Comparison of ENCODE assay signal across 8 mouse cellular contexts in the genomic region with DNA sequence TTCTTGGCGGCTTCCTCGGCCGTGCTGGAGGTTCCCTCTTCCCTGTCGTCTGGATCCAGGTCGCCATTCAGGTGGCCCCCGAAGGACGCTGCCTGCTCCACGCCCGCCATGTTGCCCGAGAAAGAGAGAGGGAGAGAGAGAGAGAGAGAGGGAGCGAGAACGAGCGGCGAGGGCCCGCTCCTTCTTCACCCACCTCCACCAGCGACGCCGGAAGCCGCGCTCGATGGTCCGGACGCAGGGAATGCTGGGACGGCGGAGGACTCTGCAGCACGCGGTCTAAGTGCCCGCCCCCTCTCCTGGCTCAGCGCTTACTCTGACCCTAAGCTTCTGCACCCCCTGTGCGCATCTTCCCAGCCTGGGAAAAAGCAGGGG. TPM values are rescaled to one million over a fixed set of nuclear protein-coding genes. Genes with fewer than 3 reads are reported as not detected.
DNase-seq lines count a peak whose midpoint lies in the region; ATAC-seq and TF ChIP-seq lines count a peak whose summit lies in the region.

No protein-coding gene starts in this region.

- DNase-seq in MEL (ENCODE audit: low read depth, low spot score): peak; percentile 94
- DNase-seq in cerebellum, adult 18-20 months: peak; percentile 92
- peak; percentile 87 to 89 for DNase-seq in heart, postnatal 36 days
- DNase-seq in layer of hippocampus, adult 2 months (ENCODE audit: low spot score in 2 of 2): peak; percentile 90 to 91
- DNase-seq in lung, adult 2 months: peak; percentile 83
- peak; percentile 90 for DNase-seq in testis, postnatal 14 days (ENCODE audit: low spot score)

- H3K4me2 ChIP-seq in forebrain, embryonic 16.5 days (ENCODE audit: low read length): peak overlapping the region; percentile 95
- peak overlapping the region; percentile 81 for H3K4me2 ChIP-seq in neural tube, embryonic 15.5 days

- peak overlapping the region; percentile 98 for H3K9ac ChIP-seq in MEL (ENCODE audit: control insufficient read depth, low read depth, low read length, poor library complexity, severe bottlenecking)
- H3K9ac ChIP-seq in forebrain, embryonic 16.5 days (replicated peaks; ENCODE audit: low read depth, low read length): peak overlapping the region; percentile 95
- H3K9ac ChIP-seq in neural tube, embryonic 15.5 days (replicated peaks): peak overlapping the region; percentile 89

- TF ChIP-seq CTCF in MEL (IDR thresholded peaks at IDR 0.05 in 2 of 3, conservative IDR thresholded peaks at IDR 0.05 in 1 of 3; ENCODE audit: control insufficient read depth in 1 of 3, insufficient read depth in 1 of 3, low read depth in 2 of 3, low read length in 3 of 3, poor library complexity in 1 of 3, severe bottlenecking in 1 of 3): no peak
- TF ChIP-seq CTCF in layer of hippocampus, adult 2 months (conservative IDR thresholded peaks at IDR 0.05): no peak
- TF ChIP-seq CTCF in lung, adult 2 months (IDR thresholded peaks at IDR 0.05; ENCODE audit: insufficient read depth, low read length): no peak

- peaks cover 10 to 46% of the 10 kb centered on the region in 2 experiments for H3K36me3 ChIP-seq in MEL (ENCODE audit: control insufficient read depth in 1 of 2, insufficient read depth in 2 of 2, low read length in 2 of 2)
- peaks cover 15% of the 10 kb centered on the region for H3K36me3 ChIP-seq in forebrain, embryonic 16.5 days (ENCODE audit: control insufficient read depth, insufficient read depth)
- H3K36me3 ChIP-seq in neural tube, embryonic 15.5 days: peaks cover 24% of the 10 kb centered on the region

- no peak for TF ChIP-seq RAD21 in MEL (IDR thresholded peaks at IDR 0.05; ENCODE audit: low read depth, low read length)

- TF ChIP-seq POLR2A in MEL (IDR thresholded peaks at IDR 0.05; ENCODE audit: control insufficient read depth in 1 of 2, insufficient read depth in 1 of 2, low read depth in 1 of 2, low read length in 2 of 2, poor library complexity in 1 of 2): peak; percentile 68 to 74; a peak in 2 of 4 replicates
- TF ChIP-seq POLR2A in lung, adult 2 months (IDR thresholded peaks at IDR 0.05; ENCODE audit: borderline replicate concordance, extremely low read depth, low read depth, low read length): peak; percentile 85

- no peaks in the 10 kb centered on the region for H3K27me3 ChIP-seq in MEL (ENCODE audit: control insufficient read depth in 1 of 2, insufficient read depth in 2 of 2, low read length in 2 of 2)
- no peaks in the 10 kb centered on the region for H3K27me3 ChIP-seq in forebrain, embryonic 16.5 days (replicated peaks; ENCODE audit: control insufficient read depth, insufficient read depth, low read length)
- H3K27me3 ChIP-seq in neural tube, embryonic 15.5 days (replicated peaks): no peaks in the 10 kb centered on the region

- WGBS in forebrain, embryonic 16.5 days: 0% methylated on average over 21 of the region's 30 CpGs
- under 1% methylated on average over 30 of the region's 30 CpGs for WGBS in lung, adult 2 months
- under 1% methylated on average over 28 of the region's 30 CpGs for WGBS in neural tube, embryonic 15.5 days

- peaks cover 11 to 30% of the 10 kb centered on the region in 2 experiments for H3K4me1 ChIP-seq in MEL (ENCODE audit: control insufficient read depth in 1 of 2, insufficient read depth in 2 of 2, low read length in 2 of 2)
- H3K4me1 ChIP-seq in forebrain, embryonic 16.5 days (replicated peaks; ENCODE audit: control insufficient read depth, insufficient read depth, low read length): peaks cover 17% of the 10 kb centered on the region
- H3K4me1 ChIP-seq in lung, adult 2 months (ENCODE audit: control insufficient read depth, insufficient read depth, low read length): peaks cover 7% of the 10 kb centered on the region; the same call in 1 of the 2 replicates
- peaks cover 19% of the 10 kb centered on the region for H3K4me1 ChIP-seq in neural tube, embryonic 15.5 days

- H3K9me3 ChIP-seq in MEL (replicated peaks; ENCODE audit: insufficient read depth, low read length): no peaks in the 10 kb centered on the region
- H3K9me3 ChIP-seq in forebrain, embryonic 16.5 days (ENCODE audit: control insufficient read depth, low read length): no peaks in the 10 kb centered on the region
- no peaks in the 10 kb centered on the region for H3K9me3 ChIP-seq in neural tube, embryonic 15.5 days (replicated peaks)

- H3K4me3 ChIP-seq in MEL (ENCODE audit: control insufficient read depth in 1 of 2, insufficient read depth in 1 of 2, low read depth in 2 of 2, low read length in 2 of 2): peak overlapping the region; percentile 81 to 98
- peak overlapping the region; percentile 99 for H3K4me3 ChIP-seq in forebrain, embryonic 16.5 days (replicated peaks; ENCODE audit: low read length)
- H3K4me3 ChIP-seq in layer of hippocampus, adult 2 months: peak overlapping the region; percentile 89
- H3K4me3 ChIP-seq in lung, adult 2 months (replicated peaks; ENCODE audit: extremely low read depth, low read depth, low read length): peak overlapping the region; percentile 91
- H3K4me3 ChIP-seq in neural tube, embryonic 15.5 days (replicated peaks): peak overlapping the region; percentile 71

- ATAC-seq in forebrain, embryonic 16.5 days: peak; percentile 100
- ATAC-seq in neural tube, embryonic 15.5 days (ENCODE audit: low FRiP score): peak; percentile 99

- intact Hi-C loops in heart, postnatal 36 days (cut with DNase I): loop anchor here (2.0 to 5.0 kb wide), 2 partner anchors 29 to 148 kb away; a partner anchor contains a TSS

- peaks cover 47% of the 10 kb centered on the region for H3K79me2 ChIP-seq in MEL (ENCODE audit: control insufficient read depth, insufficient read depth, low read length, poor library complexity)

- peak overlapping the region; percentile 84 for H3K27ac ChIP-seq in MEL (ENCODE audit: control insufficient read depth, low read depth, low read length)
- H3K27ac ChIP-seq in forebrain, embryonic 16.5 days (ENCODE audit: low read length): peak overlapping the region; percentile 94
- H3K27ac ChIP-seq in layer of hippocampus, adult 2 months: peak overlapping the region; percentile 94
- H3K27ac ChIP-seq in neural tube, embryonic 15.5 days (replicated peaks): peak overlapping the region; percentile 93

- no peak for TF ChIP-seq EP300 in MEL (IDR thresholded peaks at IDR 0.05; ENCODE audit: low read depth in 1 of 2, low read length in 2 of 2)

TF ChIP-seq in MEL, 35 proteins besides CTCF, POLR2A, EP300 and RAD21 (continues in another document):
- TF ChIP-seq USF1 (IDR thresholded peaks at IDR 0.05; ENCODE audit: low read depth, low read length) (peak; percentile 50), KAT2A (conservative IDR thresholded peaks at IDR 0.05; ENCODE audit: low read depth, low read length) (peak; percentile 56; the same call in 1 of the 2 replicates), E2F4 (IDR thresholded peaks at IDR 0.05; ENCODE audit: borderline replicate concordance, low read depth, low read length) (no peak), RCOR1 (IDR thresholded peaks at IDR 0.05; ENCODE audit: low read depth, low read length) (no peak), USF2 (IDR thresholded peaks at IDR 0.05; ENCODE audit: borderline replicate concordance in 1 of 2, insufficient read depth in 1 of 2, low read depth in 1 of 2, low read length in 2 of 2) (no peak), GATA1 (IDR thresholded peaks at IDR 0.05; ENCODE audit: low read depth, low read length) (no peak), MAZ (IDR thresholded peaks at IDR 0.05; ENCODE audit: low read depth, low read length) (peak; percentile 65; the same call in 1 of the 2 replicates), TBP (IDR thresholded peaks at IDR 0.05; ENCODE audit: low read depth, low read length) (peak; percentile 74), POLR2AphosphoS2 (IDR thresholded peaks at IDR 0.05; ENCODE audit: low read length) (peak; percentile 76), GABPA (IDR thresholded peaks at IDR 0.05; ENCODE audit: low read depth, low read length) (no peak), MAX (IDR thresholded peaks at IDR 0.05; ENCODE audit: low read length) (peak; percentile 96), MEF2A (IDR thresholded peaks at IDR 0.05; ENCODE audit: extremely low read depth, insufficient replicate concordance, low read depth, low read length, poor library complexity, severe bottlenecking) (no peak), HCFC1 (IDR thresholded peaks at IDR 0.05; ENCODE audit: low read depth, low read length) (peak; percentile 88), BHLHE40 (IDR thresholded peaks at IDR 0.05; ENCODE audit: borderline replicate concordance, low read depth, low read length) (no peak), CHD2 (IDR thresholded peaks at IDR 0.05; ENCODE audit: low read length) (no peak), ZMIZ1 (IDR thresholded peaks at IDR 0.05; ENCODE audit: low read depth, low read length) (peak; percentile 64; the same call in 1 of the 2 replicates), MYB (IDR thresholded peaks at IDR 0.05; ENCODE audit: low read depth, low read length) (no peak), ETS1 (IDR thresholded peaks at IDR 0.05; ENCODE audit: low read depth, low read length) (no peak), ZKSCAN1 (IDR thresholded peaks at IDR 0.05; ENCODE audit: low read depth, low read length) (no peak), TCF12 (IDR thresholded peaks at IDR 0.05; ENCODE audit: low read depth, low read length) (peak; percentile 68), ELF1 (IDR thresholded peaks at IDR 0.05; ENCODE audit: low read depth, low read length) (peak; percentile 71), NELFE (IDR thresholded peaks at IDR 0.05; ENCODE audit: low read depth, low read length) (peak; percentile 80)

RNA-seq across cellular contexts. Expression of a gene that starts 7.3 kb away (rescaled TPM):
- 326 and 387 TPM in 2 replicates for total RNA-seq in MEL (2012; rRNA removed)
- polyA plus RNA-seq in MEL (2012; ENCODE audit: insufficient read depth in 1 of 2, insufficient read length in 2 of 2, low read depth in 1 of 2, low replicate concordance in 2 of 2, missing spikeins in 1 of 2): 1,000 to 10,000 TPM in 1 of 2 experiments, 100 to 1,000 TPM in 1; 921 to 2,567 TPM
- 147 and 156 TPM in 2 replicates for polyA plus RNA-seq in forebrain, embryonic 16.5 days (2015; fragmentation: Nextera tagmentation; extraction: Ambion mirVana)
- total RNA-seq in heart, postnatal 36 days (2021): 100 to 1,000 TPM; 127 to 131 TPM
- 100 to 1,000 TPM; 124 to 136 TPM for total RNA-seq in layer of hippocampus, adult 2 months (2021)
- polyA plus RNA-seq in lung, adult 2 months (2012; rRNA removed): 32.1 and 42.0 TPM in 2 replicates
- 159 and 172 TPM in 2 replicates for polyA plus RNA-seq in neural tube, embryonic 15.5 days (2015; fragmentation: Nextera tagmentation; extraction: Ambion mirVana)

RNA-seq across cellular contexts. Expression of a gene that starts 58.2 kb away (rescaled TPM):
- 0.07 and 0.12 TPM in 2 replicates for total RNA-seq in MEL (2012; rRNA removed)
- polyA plus RNA-seq in MEL (2012; ENCODE audit: insufficient read depth in 1 of 2, insufficient read length in 2 of 2, low read depth in 1 of 2, low replicate concordance in 2 of 2, missing spikeins in 1 of 2): 1 to 10 TPM in 1 of 2 experiments, not detected in 1; 1.4 TPM
- 0.57 and 0.82 TPM in 2 replicates for polyA plus RNA-seq in forebrain, embryonic 16.5 days (2015; fragmentation: Nextera tagmentation; extraction: Ambion mirVana)
- not detected for total RNA-seq in heart, postnatal 36 days (2021)
- not detected for total RNA-seq in layer of hippocampus, adult 2 months (2021)
- 0.24 and 0.37 TPM in 2 replicates for polyA plus RNA-seq in lung, adult 2 months (2012; rRNA removed)
- 0.08 and 0.37 TPM in 2 replicates for polyA plus RNA-seq in neural tube, embryonic 15.5 days (2015; fragmentation: Nextera tagmentation; extraction: Ambion mirVana)

Comparison
In these comparisons a context has a peak if more than half of its experiments do, and no peak if none do; other contexts are left out.
1. Peak in every context shown above with its lines: DNase-seq, ATAC-seq, H3K4me3 ChIP-seq and H3K27ac ChIP-seq.